Mouse (Mus musculus): ENCODE measurements around the gene Zbtb46.
A peak's percentile ranks its signal among the peaks of the same experiment; 100 is the strongest.

The Zbtb46 gene

DNA sequence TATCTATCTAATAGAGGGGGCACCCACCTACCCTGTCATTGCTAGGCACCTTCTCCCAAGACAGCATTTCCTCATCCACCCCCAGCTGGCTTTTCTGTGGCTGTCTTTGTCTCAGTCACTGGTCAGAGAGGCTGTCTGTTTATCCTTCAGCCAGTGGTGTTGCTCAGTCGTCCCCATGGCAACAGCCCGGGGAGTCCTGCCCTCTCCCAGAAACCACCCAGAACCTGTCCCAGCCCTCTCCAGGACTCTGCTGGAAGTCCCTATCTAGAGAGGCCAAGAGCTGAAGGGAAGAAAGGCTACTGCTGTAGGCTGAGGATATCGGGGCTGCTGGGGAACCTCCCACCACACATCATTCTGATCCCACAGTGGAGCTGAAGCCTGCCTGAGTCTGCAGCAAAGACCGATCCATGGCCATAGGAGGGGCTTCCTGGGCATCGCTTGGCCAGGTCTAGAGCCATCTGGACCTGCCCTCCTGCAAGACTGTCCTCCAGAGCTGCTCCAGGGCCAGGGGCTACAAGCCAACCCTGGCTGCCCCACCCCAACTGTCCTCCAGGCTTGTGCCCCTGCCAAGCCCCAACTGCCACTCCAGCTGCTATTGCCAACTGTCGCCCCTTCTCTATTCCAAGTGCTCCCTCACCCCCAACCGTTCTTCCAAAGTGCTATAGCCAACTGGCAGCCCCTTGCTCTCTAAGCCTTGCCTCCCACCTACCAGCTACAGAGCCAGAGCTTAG, 3.9 kb upstream of the Zbtb46 start:
- no peak for DNase-seq (ENCODE audit: low read depth, low spot score)

DNA sequence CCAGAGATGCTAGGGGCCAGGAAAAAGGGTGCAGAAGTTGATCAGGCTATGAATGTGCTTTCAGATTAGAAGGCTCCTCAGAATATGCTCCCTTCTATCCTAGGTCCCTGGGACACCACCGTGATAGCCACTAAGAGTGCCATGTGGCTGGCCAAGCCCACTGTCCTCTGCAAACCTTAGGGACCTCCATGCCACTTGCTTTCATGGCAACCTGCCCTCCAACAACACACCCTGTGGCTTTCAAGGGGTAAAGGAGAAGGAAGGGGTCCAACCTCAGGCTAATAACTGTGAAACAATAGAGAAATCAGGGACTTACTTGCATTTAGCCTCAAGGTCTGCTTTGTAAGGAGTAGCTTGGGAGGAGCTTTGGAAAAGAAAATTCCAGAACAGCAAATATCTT, 3.4 kb upstream of the Zbtb46 start:
- no peak for DNase-seq (ENCODE audit: low read depth, low spot score)

DNA sequence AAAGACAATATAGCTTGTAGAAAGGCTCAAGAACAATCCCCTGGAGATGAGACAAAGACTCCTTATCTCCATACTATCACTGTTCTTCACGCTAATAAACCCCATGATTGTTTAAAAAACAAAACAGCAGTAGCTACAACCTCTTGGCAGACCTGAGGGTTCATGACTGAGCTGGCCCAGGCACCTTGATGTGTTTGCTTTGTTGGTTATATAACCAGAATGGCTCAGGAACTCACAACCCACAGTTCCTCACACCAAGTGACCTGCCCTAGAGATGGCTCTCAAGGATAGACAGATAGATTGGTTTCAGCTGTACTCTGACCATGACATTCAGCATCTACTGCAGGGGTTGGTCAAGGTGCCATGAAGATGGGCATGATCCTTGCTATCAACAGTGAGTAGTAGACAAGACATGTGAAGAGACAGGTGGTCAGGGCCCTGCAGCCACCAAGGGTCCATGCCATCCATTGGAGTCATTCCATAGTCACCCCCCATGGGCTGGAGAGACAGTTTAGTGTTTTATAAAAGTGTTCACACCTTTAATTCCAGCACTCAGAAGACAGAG, 2.4 kb upstream of the Zbtb46 start:
- no peak for DNase-seq (ENCODE audit: low read depth, low spot score)

DNA sequence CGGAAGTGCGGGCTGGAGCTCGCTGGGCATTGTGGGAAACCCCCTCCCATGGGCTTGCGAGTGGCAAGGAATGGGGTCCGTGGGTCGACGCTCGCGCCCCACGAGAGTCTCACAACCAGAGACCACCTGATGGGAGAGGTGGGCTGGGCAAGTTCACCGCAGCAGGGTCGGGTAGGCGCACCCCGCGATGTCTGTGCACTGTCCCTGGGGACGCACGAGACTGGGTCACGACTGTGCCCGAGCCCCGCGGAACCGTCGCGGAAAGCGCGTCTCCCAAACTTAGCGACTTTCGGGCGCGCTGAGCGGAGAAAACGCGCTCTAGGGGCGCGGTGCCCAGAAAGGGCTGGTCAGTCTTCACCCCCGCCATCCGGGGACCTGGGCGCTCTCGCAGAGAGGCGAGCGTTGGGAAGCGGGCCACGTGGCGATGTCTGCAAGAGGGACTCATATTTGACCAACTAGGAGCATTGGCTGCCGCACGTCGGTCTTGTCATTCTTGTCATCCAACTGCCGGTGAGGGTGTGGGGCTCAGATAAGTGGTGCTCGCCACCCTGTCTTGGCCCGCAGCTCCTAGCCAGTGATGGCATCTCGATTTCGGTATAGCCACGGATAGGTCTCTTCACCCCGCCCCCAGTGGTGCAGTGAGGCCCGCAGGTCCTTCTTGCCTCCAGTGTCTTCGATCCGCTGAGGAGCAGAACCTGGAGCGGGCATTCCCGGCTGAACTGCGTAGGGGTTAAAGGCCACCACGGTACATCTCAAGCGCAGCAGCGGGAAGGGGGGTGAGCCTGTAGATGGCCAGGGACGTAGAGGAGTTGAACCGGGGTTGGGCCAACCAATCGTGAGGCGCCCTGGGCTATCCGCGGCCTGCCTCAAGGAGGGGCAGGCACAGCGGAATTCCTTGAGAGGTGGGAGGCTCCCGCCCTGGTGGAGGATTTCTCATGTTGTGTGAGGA, 721 bp upstream of the Zbtb46 start:
- DNase-seq (ENCODE audit: low read depth, low spot score), result peak; percentile 46

DNA sequence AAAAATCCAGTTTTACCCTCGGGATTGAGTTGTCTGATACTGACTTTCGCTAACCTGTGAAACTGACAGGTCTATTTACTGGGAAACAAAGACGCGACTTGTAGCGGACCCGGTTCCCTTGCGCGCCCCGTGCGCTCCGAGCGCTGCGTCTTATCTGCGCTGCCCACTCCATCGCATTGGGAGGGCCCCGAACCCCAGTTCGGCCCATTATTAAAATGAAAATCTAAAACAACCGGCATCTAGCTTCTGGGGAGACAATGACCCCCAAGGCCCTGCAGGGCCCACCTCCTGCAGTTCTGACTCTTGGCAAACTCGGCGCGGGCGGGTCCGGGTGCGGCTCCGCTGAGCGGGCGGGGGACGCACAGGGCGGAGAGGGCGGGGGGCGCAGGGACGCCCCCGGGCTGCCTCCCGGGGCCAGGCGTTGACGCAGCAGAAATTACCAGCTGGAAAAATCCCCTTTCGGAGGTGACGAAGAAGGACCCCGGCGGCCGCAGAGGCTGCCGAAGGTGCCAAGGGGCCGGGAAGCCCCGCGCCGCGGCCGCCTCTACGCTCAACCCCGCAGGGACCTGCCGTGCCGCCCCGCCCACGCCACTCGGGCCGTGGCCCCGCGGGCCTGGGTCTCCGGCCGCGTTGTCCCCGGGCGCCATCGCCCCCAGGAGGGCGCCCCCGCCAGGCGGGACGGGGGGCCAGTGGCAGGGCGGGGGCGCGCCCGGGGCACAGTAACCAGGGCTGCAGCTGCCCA, 644 bp downstream of the Zbtb46 start:
- peak; percentile 60 for DNase-seq (ENCODE audit: low read depth, low spot score)

DNA sequence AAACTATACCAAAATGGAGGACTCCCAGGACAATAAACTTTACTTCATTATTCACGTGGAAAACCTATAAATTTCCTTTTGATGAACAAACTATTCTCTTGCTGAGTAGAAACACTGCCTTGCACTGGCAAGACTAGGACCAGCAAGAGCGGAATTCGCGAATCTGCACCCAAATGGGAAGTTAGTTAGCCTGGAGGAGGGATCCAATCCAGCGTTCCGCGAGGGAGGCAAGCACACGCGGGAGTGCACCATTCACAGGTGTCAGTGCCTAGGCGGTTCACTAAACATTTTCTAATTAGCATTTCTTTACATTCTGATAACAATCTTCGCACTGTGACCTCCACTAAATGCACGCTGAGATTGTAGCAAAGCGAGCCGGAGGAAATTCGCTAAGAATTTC, 1.4 kb downstream of the Zbtb46 start:
- no peak for DNase-seq (ENCODE audit: low read depth, low spot score)

DNA sequence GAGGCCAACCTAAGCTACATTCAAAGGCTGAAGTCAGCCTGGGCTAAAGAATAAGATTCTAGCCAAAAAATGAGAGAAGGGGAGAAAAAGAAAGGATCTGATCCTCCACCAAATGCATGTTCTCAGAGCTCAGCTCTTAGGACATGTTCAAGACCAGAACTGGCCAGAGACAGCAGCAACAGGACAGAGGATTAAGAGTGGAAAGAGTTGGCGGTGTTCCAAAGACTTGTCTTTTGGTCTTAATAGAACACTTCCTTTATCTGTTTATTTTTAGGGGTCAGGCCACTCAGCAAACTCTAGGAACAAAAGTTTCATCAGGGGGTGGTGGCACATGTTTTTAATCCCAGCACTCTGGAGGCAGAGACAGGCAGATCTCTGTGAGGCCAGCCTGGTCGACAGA, 3.3 kb downstream of the Zbtb46 start:
- DNase-seq (ENCODE audit: low read depth, low spot score), result no peak

DNA sequence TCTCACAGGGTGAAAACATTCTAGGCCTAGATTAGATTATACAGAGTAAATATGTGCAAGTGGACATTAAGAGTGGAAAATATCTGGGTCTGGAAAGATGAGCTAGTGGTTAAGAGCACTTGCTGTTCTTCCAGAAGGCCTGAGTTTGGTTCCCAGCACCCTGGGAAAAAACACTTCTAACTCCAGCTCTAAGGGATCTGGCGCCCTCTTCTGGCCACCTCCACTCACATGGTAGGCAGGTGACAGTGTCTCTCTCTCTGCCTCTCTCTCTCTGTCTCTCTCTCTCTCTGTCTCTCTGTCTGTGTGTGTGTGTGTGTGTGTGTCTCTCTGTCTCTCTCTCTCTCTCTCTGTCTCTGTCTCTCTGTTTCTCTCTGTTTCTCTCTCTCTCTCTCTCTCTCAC, 6.0 kb downstream of the Zbtb46 start:
- peak; percentile 39 for DNase-seq (ENCODE audit: low read depth, low spot score)

DNA sequence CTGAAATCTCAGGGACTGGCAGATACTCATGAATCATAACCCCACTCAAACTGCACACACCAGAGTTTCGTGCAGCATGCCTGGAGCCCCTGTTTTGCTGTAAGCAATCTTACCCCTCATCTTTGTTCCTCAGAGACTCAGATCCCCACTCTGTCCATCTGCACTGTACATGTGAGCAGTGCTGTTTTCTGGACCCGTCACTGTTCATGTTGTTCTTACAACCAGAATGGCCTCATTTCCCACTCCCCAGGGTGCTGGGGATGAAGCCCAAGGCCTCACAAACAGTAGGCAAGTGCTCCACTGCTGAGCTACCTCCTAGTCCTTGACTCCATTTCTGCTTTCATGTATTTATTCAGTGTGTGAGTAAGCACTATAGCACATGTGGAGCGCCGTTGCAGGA, 7.0 kb downstream of the Zbtb46 start:
- no peak for DNase-seq (ENCODE audit: low read depth, low spot score)

DNA sequence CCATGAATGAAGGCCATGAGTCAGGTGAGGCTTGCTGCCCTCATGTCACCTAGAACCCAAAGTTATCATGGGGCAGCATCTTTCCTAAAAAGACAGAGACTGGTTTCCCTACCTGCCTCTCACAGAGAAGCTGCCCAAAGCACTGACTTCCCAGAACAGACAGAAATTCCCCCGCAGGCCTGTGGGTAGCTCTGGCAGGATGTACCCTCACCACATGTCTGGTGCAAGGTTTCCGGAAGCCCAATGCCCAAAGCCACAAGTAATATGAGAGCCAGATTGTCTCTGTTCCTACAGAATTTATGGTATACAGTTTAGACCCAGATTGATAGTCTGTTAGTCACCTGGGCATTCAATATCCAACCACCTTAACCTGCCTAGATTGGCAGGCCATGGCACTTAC, 16.2 kb downstream of the Zbtb46 start:
- peak; percentile 24 for DNase-seq (ENCODE audit: low read depth, low spot score)

DNA sequence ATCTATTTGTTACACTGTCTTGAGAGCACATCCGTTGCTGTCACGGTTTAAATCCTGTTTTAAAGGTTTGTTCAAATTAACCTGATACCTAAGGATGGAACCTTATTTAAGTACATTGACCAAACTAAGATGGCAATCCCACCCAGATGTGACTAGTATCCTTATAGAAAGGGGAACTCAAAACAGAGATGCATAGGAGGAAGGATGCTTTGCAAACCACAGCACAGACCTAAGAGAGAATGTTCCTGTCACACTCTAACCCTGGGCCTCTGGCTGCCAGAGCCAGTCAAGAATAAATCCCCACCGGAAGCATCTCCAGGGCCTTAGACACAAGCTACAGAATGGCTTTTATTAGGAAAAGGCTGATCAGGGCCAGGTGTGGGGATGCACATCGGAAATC, 21.1 kb downstream of the Zbtb46 start:
- no peak for DNase-seq (ENCODE audit: low read depth, low spot score)

DNA sequence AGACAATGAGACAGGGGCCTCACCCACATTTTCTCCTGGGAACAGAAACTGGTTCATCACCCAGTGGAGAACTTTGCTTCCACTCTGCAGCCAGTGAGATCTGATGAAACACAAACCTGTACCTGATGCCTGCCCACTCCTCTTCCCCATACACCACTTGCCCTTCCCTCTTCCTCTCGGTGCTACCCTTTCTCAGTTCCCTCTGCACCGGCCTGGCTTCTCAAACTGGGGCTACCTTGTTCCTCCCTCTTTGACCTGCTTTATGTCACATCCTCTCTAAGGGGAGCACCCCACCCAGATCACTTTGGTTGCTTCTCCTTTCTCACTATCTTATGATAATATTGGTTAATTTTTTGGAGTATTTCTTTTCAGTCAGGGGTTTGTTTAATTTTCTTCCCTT, 23.0 kb downstream of the Zbtb46 start:
- no peak for DNase-seq (ENCODE audit: low read depth, low spot score)

DNA sequence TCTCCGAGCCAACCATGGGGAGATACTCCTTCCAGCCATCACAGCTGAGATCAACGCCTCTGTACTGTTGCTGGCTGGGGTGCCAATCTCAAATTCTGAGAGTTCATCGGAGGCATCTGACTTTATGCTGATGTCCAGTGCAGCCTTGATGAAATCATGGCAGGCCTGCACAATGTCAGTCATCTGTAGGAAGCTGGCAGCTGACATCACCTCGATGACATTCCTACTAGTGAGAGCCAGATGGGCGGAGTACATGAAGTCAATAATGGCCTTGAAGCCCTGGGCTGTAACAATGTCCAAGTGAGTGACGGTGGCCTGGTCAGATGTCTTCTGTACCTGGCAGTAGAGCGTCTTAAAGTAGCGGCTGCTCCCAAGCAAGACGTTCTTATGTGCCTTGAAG, 35.4 kb downstream of the Zbtb46 start:
- no peak for DNase-seq (ENCODE audit: low read depth, low spot score)

DNA sequence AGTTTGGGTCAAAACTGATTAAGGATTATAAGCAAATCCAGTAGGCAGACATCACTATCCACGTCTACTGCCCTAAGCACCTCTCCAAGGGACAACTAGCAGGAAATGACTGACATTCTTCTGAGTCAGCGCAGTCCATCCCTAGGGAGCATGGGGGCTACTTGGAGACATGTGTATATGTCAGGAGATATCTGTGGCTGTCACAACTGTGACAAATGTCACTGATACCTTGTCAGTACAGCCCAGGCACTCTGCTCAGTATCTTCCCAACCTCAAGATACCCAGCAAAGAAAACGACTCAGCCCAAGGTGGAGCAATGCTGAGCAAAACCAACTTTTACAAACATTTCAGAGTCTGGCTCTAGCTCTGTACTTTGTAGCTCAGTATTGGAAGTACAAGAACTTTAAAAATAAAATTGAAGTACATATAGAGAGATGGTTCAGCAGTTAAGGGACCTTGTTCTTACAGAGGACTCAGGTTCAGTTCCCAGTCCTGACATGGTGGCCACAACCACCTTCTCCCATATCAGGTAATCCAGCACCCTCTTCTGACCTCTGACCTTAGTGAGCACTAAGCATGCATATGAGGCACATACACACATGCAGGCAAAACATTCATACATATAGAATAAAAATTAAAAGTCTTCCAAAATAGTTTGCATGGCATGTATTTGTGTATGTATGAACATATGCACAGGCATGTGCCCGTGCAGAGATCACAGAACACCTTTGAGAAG, 38.2 kb downstream of the Zbtb46 start:
- no peak for DNase-seq (ENCODE audit: low read depth, low spot score)

DNA sequence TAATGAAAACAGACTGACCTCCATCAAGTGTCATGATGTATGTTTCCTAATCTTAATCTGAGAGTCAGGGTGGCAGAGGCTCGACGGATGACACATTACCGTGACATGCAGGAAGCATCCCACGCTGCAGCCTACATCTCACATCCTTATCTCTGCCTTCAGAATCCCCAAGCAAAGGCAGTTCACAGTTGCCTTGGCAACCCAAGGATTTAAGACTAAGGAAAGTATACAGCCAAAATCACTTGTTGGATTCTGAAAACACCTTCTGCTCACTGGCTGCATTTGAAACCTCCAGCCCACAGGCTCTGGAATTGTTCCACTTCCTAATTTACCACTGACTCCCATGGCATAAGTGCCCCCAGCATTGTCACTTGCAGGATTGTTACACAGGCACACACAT, 38.8 kb downstream of the Zbtb46 start:
- DNase-seq (ENCODE audit: low read depth, low spot score), result no peak

DNA sequence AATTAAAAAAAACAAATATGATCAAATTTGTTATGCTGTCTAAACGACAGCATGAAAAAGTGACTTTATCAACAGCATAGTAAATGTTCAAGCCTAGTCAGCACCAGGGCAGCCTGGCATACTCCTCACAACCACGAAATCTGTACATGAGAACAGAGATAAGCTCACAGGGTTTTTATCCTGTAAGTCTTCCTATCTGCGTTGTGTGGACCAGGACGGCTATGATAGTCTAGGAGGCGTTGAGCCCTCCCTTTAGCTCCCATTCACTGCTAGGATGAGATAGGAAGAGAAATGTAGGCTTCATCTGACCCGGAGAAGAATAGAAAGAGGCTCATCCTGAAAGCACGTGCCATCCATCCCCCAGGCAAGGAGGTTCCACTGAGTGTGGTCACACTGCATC, 39.9 kb downstream of the Zbtb46 start:
- DNase-seq (ENCODE audit: low read depth, low spot score), result no peak

DNA sequence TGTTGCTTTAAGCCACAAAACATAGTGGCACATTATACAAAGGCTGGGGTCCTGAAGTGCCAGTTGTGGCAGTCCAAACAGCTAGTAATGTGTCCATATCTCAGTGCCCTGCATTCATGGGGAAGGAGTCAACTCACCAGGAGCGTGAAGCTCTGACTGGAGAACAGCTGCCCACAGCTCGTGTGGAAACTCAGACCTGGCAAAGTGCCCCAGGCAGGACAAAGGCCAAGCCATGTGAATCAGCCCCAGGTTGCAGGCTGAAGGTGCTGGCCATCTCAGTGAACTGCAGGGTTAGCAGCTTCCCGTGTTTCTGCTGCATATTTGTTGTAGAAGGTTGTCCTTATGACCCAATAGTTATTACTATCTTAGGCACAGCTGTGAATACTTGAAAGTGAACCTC, 43.3 kb downstream of the Zbtb46 start:
- no peak for DNase-seq (ENCODE audit: low read depth, low spot score)

DNA sequence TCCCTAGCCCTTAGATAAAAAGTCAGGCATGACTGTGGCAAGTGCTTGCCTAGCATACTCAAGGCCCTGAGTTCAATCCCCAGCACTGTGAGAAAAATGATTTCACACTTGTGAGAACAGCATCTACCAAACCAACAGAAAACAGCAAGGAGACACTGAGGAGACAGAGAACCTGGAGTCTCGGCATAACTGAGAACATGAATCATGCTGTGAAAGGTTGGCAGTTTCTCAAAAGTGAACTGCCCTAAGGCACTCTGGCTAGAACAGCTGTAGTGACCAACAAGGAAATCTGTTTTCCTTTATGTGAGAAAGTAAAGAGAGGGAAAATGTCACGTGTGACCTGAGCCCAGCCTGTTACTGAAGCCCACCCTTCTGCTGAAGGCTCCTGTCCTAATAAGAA, 46.1 kb downstream of the Zbtb46 start:
- no peak for DNase-seq (ENCODE audit: low read depth, low spot score)

DNA sequence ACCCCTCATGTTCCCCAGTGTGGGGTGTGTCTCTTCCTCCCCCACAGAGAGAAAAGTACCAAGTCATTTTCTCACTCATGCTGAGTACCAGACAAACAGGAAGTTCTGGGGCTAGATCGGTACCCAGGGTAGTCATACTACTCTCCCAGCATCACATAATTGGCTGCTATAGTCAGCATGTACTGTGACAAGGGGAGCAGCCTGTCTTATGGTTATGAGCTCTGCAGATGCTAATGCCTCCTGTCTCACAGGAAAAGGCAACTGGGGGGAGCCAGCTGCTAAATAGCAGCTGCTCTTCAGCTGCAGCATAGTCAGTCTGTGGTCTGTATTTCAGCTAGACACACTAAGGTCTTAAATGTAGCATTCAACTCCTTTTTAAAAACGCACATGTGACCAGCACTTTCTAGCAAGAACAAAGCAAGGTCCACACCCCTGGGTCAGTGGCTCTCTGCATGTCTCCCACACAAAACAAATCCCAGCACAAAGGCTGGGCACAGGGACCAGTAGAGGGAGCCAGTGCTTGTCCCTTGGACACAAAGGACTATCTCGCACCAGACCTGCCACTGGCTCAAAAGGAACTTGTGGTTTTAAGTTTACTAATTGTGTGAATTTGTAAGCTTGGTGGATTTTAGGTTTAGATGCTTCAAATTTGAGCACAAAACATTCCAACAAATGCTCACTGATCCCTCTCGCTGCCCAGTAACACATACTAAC, 48.3 kb downstream of the Zbtb46 start:
- DNase-seq (ENCODE audit: low read depth, low spot score), result peak; percentile 79

DNA sequence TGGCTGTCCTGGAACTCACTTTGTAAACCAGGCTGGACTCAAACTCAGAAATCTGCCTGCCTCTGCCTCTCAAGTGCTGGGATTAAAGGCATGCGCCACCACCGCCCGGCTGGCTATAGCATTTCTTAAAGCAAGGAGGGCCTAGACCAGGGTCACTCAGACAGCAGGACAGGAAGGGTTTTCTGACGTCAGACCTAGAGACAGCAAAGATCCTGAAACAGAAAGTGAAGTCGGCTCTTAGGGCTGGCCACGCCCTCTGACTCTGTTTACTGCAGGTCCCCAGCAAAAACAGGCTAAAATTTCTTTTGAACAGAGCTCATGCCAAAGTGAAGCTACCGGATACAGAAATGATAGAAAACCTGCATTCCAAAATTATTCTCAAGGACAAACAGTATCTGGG, 49.6 kb downstream of the Zbtb46 start:
- DNase-seq (ENCODE audit: low read depth, low spot score), result peak; percentile 39

DNA sequence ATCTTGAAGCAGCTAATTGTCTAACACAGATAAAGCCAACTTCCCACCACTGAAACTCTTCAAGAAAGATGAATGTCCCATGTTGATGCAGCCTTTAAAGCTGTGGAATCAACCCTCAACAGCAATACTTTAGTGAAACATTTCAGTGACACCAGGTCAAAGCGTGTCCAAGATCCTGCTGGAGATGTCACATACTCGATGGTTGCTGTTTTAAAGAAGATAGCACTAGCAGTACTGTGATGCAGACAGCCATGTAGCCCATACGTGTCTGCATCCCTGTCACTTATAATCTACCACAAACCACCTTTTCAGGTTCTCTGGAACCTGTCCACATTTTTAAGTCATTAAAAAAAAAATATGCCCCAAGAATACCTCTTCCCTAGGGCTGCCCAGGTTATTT, 55.5 kb downstream of the Zbtb46 start:
- DNase-seq (ENCODE audit: low read depth, low spot score), result no peak

All from CD4-positive, CD25-positive, alpha-beta regulatory T cell, adult 2 months (primary cell).